Mouse (Mus musculus): ENCODE data around the gene Trim44. TPM values are rescaled to one million over a fixed set of nuclear protein-coding genes. Genes with fewer than 3 reads are reported as not detected.
A peak's percentile ranks its signal among the peaks of the same experiment; 100 is the strongest.

The Trim44 gene
- polyA plus RNA-seq, 1 experiment from 2014 or later = 4.9 TPM

GRCm38 (mm10) chr2:102290041-102290440 is 117.6 kb downstream of the Trim44 start:
- no peak overlapping the region for H3K4me2 ChIP-seq (ENCODE audit: low read depth, low read length)
- DNase-seq (peak; percentile 72), ATAC-seq (no peak)
- no peaks in the 10 kb centered on the region for H3K9me3 ChIP-seq (ENCODE audit: low read length)
- no peak overlapping the region for H3K4me3 ChIP-seq (ENCODE audit: low read depth, low read length)
- no peaks in the 10 kb centered on the region for H3K27me3 ChIP-seq (ENCODE audit: insufficient read depth, low read length)
- H3K4me1 ChIP-seq (ENCODE audit: insufficient read depth) = no peaks in the 10 kb centered on the region
- 48% methylated on average over 5 of the region's 5 CpGs for WGBS (ENCODE audit: insufficient replicate concordance)
- no peak overlapping the region for H3K9ac ChIP-seq (replicated peaks)
- H3K36me3 ChIP-seq (replicated peaks; ENCODE audit: insufficient read depth, low read length) = no peaks in the 10 kb centered on the region
- no peak overlapping the region for H3K27ac ChIP-seq (ENCODE audit: low read depth)
- peak; percentile 81 for TF ChIP-seq CTCF (IDR thresholded peaks at IDR 0.05; ENCODE audit: low read depth)
- no peak for TF ChIP-seq EP300 (IDR thresholded peaks at IDR 0.05; ENCODE audit: low read depth)

GRCm38 (mm10) chr2:102288676-102289075 is 119.0 kb downstream of the Trim44 start:
- H3K4me3 ChIP-seq (ENCODE audit: low read depth, low read length) = no peak overlapping the region
- H3K27me3 ChIP-seq (ENCODE audit: insufficient read depth, low read length) = no peaks in the 10 kb centered on the region
- H3K9me3 ChIP-seq (ENCODE audit: low read length) = no peaks in the 10 kb centered on the region
- ATAC-seq = no peak
- no peaks in the 10 kb centered on the region for H3K36me3 ChIP-seq (replicated peaks; ENCODE audit: insufficient read depth, low read length)
- TF ChIP-seq CTCF (IDR thresholded peaks at IDR 0.05; ENCODE audit: low read depth) = no peak
- no peak for TF ChIP-seq EP300 (IDR thresholded peaks at IDR 0.05; ENCODE audit: low read depth)
- no peak overlapping the region for H3K4me2 ChIP-seq (ENCODE audit: low read depth, low read length)
- H3K27ac ChIP-seq (ENCODE audit: low read depth) = no peak overlapping the region
- no peak overlapping the region for H3K9ac ChIP-seq (replicated peaks)
- H3K4me1 ChIP-seq (ENCODE audit: insufficient read depth) = no peaks in the 10 kb centered on the region
- DNase-seq = no peak
- WGBS (ENCODE audit: insufficient replicate concordance) = 69% methylated on average over 5 of the region's 5 CpGs

- DNase-seq = no peak
- 82% methylated on average over 3 of the region's 3 CpGs for WGBS (ENCODE audit: insufficient replicate concordance)
- ATAC-seq = no peak
- H3K36me3 ChIP-seq (replicated peaks; ENCODE audit: insufficient read depth, low read length) = no peaks in the 10 kb centered on the region
- H3K27ac ChIP-seq (ENCODE audit: low read depth) = no peak overlapping the region
- no peaks in the 10 kb centered on the region for H3K9me3 ChIP-seq (ENCODE audit: low read length)
- no peaks in the 10 kb centered on the region for H3K27me3 ChIP-seq (ENCODE audit: insufficient read depth, low read length)
- TF ChIP-seq EP300 (IDR thresholded peaks at IDR 0.05; ENCODE audit: low read depth) (no peak), CTCF (IDR thresholded peaks at IDR 0.05; ENCODE audit: low read depth) (no peak)
- no peak overlapping the region for H3K4me3 ChIP-seq (ENCODE audit: low read depth, low read length)
- H3K9ac ChIP-seq (replicated peaks) = no peak overlapping the region
- no peak overlapping the region for H3K4me2 ChIP-seq (ENCODE audit: low read depth, low read length)
- H3K4me1 ChIP-seq (ENCODE audit: insufficient read depth) = no peaks in the 10 kb centered on the region
Observed at GRCm38 (mm10) chr2:102287369-102287768, 120.3 kb downstream of the Trim44 start.

- DNase-seq (no peak), ATAC-seq (no peak)
- no peaks in the 10 kb centered on the region for H3K27me3 ChIP-seq (ENCODE audit: insufficient read depth, low read length)
- H3K9ac ChIP-seq (replicated peaks) = no peak overlapping the region
- H3K4me1 ChIP-seq (ENCODE audit: insufficient read depth) = no peaks in the 10 kb centered on the region
- no peak for TF ChIP-seq CTCF (IDR thresholded peaks at IDR 0.05; ENCODE audit: low read depth)
- TF ChIP-seq EP300 (IDR thresholded peaks at IDR 0.05; ENCODE audit: low read depth) = no peak
- H3K9me3 ChIP-seq (ENCODE audit: low read length) = no peaks in the 10 kb centered on the region
- no peaks in the 10 kb centered on the region for H3K36me3 ChIP-seq (replicated peaks; ENCODE audit: insufficient read depth, low read length)
- H3K27ac ChIP-seq (ENCODE audit: low read depth) = no peak overlapping the region
- H3K4me2 ChIP-seq (ENCODE audit: low read depth, low read length) = no peak overlapping the region
- no peak overlapping the region for H3K4me3 ChIP-seq (ENCODE audit: low read depth, low read length)
- 62% methylated on average over 7 of the region's 7 CpGs for WGBS (ENCODE audit: insufficient replicate concordance)
Observed at GRCm38 (mm10) chr2:102282081-102282480, 125.5 kb downstream of the Trim44 start.

GRCm38 (mm10) chr2:102279779-102280178 is 127.8 kb downstream of the Trim44 start:
- no peak for DNase-seq
- no peak for ATAC-seq
- Histone ChIP-seq H3K36me3 (replicated peaks; ENCODE audit: insufficient read depth, low read length) (no peaks in the 10 kb centered on the region), H3K9me3 (ENCODE audit: low read length) (no peaks in the 10 kb centered on the region), H3K27ac (ENCODE audit: low read depth) (no peak overlapping the region), H3K9ac (replicated peaks) (no peak overlapping the region), H3K4me1 (ENCODE audit: insufficient read depth) (no peaks in the 10 kb centered on the region), H3K4me2 (ENCODE audit: low read depth, low read length) (no peak overlapping the region), H3K4me3 (ENCODE audit: low read depth, low read length) (no peak overlapping the region), H3K27me3 (ENCODE audit: insufficient read depth, low read length) (no peaks in the 10 kb centered on the region)
- WGBS (ENCODE audit: insufficient replicate concordance) = 72% methylated on average over 7 of the region's 7 CpGs
- TF ChIP-seq CTCF (IDR thresholded peaks at IDR 0.05; ENCODE audit: low read depth) (no peak), EP300 (IDR thresholded peaks at IDR 0.05; ENCODE audit: low read depth) (no peak)

GRCm38 (mm10) chr2:102277946-102278345 is 129.7 kb downstream of the Trim44 start:
- Histone ChIP-seq H3K4me2 (ENCODE audit: low read depth, low read length) (no peak overlapping the region), H3K27me3 (ENCODE audit: insufficient read depth, low read length) (no peaks in the 10 kb centered on the region), H3K4me1 (ENCODE audit: insufficient read depth) (no peaks in the 10 kb centered on the region), H3K36me3 (replicated peaks; ENCODE audit: insufficient read depth, low read length) (no peaks in the 10 kb centered on the region), H3K9me3 (ENCODE audit: low read length) (no peaks in the 10 kb centered on the region), H3K4me3 (ENCODE audit: low read depth, low read length) (no peak overlapping the region), H3K9ac (replicated peaks) (no peak overlapping the region), H3K27ac (ENCODE audit: low read depth) (no peak overlapping the region)
- ATAC-seq (no peak), DNase-seq (peak; percentile 16)
- no peak for TF ChIP-seq EP300 (IDR thresholded peaks at IDR 0.05; ENCODE audit: low read depth)
- no peak for TF ChIP-seq CTCF (IDR thresholded peaks at IDR 0.05; ENCODE audit: low read depth)
- WGBS (ENCODE audit: insufficient replicate concordance) = 8% methylated on average over 1 of the region's 1 CpGs

- Histone ChIP-seq H3K27ac (ENCODE audit: low read depth) (no peak overlapping the region), H3K9ac (replicated peaks) (no peak overlapping the region), H3K36me3 (replicated peaks; ENCODE audit: insufficient read depth, low read length) (no peaks in the 10 kb centered on the region), H3K9me3 (ENCODE audit: low read length) (no peaks in the 10 kb centered on the region), H3K4me2 (ENCODE audit: low read depth, low read length) (no peak overlapping the region), H3K4me3 (ENCODE audit: low read depth, low read length) (no peak overlapping the region), H3K27me3 (ENCODE audit: insufficient read depth, low read length) (no peaks in the 10 kb centered on the region), H3K4me1 (ENCODE audit: insufficient read depth) (no peaks in the 10 kb centered on the region)
- TF ChIP-seq CTCF (IDR thresholded peaks at IDR 0.05; ENCODE audit: low read depth) (no peak), EP300 (IDR thresholded peaks at IDR 0.05; ENCODE audit: low read depth) (no peak)
- no peak for ATAC-seq
- DNase-seq = no peak
- WGBS (ENCODE audit: insufficient replicate concordance) = 85% methylated on average over 7 of the region's 7 CpGs
Observed at GRCm38 (mm10) chr2:102273280-102273679, 134.3 kb downstream of the Trim44 start.
